Mouse (Mus musculus): ENCODE results near the gene Fnbp1. TPM values are rescaled to one million over a fixed set of nuclear protein-coding genes. Genes with fewer than 3 reads are reported as not detected.

Fnbp1 gene
- total RNA-seq, 4 experiments from 2014 or later: 4.1 to 10.0 (median 7.6) TPM

DNA sequence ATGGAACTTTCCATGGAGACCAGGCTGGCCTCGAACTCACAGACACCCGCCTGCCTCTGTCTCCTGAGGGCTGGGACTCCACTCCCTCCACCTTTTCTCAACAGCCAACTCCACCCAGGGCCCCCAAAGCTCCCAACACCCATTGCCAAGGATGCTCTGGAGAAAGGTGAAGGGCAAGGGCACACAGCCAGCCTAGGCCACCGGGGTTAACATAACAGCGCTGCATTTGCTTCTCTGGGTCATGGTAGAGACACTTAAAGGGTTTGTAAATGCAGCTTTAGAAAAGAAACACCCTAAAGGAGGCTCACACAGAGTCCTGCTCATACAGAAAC lies 72.7 kb downstream of the Fnbp1 start:
- DNase-seq (ENCODE audit: low spot score in 2 of 2): no peak

DNA sequence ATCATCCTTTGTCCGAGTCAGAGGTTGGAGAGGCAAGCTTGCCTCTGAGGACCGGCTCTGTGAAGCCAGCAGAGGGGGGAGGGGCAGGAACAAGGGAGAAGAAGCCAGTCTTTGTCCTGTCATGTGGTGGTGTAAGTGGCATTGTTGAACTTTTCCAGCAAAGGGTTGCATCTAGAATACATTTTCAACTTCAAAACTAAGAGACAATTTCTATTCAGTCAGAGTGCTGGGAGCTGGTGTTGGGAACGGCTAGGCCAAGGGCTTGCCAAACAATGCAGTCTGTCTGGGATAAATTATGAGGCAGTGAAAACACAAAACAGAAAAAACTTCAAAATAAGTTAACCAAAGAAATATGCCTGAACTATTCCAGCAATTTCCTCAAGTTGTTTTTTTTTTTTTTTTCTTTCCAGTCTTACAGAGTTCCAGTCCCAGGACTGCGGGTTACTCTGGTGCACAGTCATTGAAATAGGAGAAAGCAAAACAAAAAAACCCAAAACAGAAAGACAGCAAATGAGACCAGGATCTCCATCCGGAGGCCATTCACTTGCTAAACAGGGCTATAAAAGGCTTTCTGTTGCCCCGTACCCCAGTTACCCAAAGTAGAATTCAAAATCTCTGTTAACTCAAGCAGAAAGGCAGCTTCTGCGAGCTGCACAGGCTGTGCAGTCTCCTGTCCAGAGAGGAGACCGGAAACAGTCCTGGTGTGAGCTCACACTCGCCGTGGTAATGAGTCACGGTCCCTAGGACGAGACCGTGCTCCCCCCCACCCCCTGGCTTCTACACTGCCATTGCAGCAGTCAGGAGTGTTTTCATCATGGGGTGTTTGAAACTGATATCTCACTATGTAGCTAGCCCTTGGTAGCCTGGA lies 73.3 kb downstream of the Fnbp1 start:
- DNase-seq (ENCODE audit: low spot score in 2 of 2): no peak

DNA sequence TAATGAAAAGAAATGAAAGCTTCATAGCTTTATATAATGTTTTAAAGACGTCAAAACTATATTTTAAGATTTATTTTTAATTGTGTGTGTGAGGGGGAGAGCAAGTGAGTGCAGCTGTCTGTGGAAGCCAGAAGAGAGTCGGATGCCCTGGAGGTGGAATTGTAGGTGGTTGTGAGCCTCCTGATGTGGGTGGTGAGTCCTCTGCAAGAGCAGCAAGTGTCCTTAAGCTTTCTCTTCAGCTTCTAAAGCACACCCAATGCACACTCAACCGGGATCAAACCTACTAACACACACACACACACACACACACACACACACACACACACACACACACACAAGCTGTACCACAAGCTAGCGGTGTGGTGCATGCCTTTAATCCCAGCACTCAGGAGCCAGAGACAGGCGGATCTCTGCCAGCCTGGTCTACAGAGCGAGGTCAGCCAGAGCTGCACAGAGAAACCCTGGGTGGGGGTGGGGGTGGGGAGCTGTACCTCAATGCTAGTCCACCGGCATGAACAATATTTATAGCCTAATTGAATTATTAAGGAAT lies 74.0 kb downstream of the Fnbp1 start:
- no peak for DNase-seq (ENCODE audit: low spot score in 2 of 2)

DNA sequence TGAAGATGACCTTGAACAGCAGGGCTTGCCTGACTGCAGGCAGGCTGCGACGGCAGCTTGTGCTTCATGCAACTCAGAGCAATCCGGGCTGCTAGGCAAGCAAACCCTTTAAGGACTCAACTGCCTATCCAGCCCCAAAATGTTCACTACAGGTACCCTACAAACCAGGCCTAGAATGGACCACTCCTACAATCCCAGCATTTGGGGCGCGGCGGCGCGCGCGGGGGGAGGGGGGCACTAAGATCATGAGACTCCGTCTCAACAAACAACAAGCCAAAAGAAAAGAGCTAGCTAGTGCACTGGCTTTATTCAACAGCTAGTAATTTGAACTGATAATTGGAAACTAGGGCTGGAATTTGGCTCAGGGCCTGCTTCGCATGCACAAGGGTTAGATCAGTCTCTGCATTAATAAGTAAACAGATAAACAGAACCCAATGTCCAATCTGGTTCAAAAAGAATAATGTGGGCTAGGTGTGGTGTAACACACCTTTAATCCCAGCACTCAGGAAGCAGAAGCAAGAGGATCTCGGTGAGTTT lies 74.7 kb downstream of the Fnbp1 start:
- no peak for DNase-seq (ENCODE audit: low spot score in 2 of 2)

DNA sequence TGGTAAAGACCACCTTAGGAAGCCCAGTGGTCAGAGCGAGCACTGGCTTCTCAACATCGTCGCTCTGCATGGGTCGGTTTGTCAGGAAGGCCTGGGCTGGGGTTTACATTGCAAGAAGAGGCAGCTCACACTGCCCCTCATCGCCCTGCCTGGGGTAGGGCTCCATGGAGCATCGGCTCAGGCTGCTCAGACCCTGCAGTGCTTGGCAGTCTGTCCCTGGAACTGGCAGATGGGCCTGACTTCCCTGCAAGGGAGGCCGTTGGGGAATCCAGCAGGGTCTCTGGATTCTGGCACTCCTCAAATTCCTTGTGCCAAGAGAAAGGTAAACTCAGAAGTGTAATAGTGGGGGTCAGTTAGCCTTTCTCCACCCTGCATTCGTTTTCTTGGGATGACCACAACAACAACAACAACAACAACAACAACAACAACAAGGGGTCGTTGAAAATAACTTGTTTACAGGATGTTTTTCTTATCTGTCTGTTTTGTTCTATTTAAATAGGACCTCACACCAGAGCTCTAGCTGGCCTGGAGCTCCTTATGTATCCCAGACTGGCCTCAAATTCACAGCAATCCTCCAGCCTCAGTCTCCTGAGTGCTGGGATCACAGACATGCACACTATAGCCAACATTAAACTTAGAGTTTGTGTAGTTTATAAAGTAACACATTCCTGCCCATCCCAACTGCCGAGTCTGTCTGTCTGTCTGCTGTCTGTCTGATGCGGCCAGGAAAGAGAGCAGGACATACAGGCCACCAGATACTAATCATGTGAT lies 75.6 kb downstream of the Fnbp1 start:
- no peak for DNase-seq (ENCODE audit: low spot score in 2 of 2)

DNA sequence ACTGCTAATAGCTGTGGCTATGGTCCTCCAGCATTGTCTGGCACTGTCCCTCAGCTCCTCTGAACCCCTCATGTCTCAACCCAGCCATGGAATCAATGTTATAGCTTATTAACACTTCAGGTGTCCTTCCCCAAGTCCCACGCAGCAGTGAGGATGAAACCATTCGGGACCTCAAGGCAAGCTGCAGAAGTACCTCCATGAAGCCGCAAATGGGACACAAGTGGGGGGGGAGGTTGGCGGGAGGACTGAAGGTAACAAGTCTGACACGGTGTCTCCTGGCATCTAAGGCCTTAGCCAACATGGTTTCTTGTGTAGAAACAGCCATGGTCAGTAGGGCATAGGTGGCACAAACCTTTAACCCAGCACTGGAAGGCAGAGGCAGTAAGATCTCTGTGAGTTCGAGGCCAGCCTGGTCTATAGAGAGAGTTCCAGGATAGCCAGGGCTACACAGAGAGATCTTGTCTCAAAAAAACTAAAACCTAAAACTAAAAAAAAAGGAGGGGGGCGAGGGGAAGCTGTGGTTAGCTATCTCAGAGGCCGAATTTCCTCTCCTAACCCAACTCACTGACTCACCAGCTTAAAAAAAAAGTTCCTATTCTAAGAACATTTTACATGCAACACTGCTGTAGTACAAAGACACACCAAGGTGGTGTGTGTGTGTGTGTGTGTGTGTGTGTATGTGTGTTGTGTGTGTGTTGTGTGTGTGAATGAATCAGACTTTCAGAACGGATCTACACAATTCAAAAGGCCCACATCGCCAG lies 79.8 kb downstream of the Fnbp1 start:
- no peak for DNase-seq (ENCODE audit: low spot score in 2 of 2)

DNA sequence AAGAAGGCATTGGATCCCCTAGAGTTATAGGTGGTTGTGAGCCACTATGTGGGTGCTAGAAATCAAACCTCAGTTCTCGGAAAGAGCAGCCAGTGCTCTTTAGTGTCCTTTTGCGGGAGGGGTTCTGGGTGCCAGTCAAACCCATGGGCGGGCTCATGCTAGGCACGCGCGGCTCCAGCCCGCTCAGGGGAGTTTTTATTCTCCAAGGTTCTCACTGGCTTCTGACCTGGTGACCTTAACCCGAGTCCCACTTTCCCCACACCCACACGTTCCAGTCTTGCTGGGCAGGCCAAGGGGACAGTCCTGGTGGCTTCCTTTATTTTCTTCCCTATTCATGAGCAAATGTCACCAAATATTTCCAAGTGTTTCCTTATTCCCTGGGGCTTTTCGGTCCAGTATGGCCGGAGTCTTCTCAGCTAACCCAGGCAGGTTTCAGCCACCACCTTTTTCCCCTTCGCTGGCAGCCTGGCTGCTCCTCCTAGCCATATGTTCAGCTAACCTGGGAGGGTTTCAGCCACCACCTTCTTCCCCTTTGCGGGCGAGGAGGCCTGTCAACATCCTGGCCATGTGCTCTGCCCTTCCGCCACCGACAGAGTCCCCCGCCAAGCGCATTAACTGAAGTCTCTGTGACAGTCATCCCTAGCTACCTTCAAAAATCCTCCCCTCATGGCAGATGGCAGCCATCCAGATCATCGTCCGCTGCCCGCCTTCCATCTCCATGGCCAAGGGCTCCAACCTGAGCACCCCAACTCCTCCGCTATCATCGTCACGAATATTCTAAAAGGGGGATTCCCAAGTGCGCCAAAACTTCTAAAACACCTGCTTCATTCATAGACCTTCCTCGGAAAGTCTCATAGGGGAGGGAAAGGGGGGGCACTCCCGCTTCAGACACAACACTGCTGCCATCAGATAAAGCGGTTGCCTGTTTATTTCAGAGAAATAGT lies 80.7 kb downstream of the Fnbp1 start:
- DNase-seq (ENCODE audit: low spot score in 2 of 2): no peak

DNA sequence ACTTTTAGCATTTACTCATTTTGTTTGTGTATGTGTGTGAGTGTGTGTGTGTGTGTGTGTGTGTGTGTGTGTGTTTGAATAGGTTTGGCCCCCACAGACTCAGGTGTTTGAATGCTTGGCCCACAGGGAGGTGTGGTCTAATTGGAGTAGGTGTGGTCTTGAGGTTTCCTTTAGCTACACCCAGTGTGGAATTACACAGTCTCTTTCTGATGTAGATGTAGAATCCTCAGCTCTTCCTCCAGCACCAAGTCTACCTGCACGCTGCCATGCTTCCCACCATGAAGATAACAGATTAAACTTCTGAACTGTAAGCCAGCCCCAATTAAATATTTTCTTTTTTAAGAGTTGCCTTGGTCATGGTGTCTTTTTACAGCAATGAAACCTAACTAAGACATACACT lies 81.5 kb downstream of the Fnbp1 start:
- no peak for DNase-seq (ENCODE audit: low spot score in 2 of 2)

DNA sequence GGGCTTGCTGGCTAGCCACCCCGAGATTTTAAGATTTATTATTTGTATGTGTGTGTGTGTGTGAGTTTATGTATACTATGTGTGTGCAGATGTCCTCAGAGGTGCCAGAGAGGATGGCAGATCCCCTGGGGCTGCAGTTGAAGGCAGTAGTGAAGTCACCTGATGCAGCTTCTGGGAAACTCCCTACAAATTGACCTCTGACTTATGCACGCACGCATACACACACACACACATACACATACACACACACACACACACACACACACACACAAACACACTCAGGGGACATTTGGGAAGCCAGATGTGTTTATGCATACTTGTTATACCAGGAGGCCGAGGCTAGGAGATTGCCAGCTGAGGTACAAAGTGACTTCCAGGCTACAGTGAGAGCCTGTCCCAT lies 83.4 kb downstream of the Fnbp1 start:
- DNase-seq (ENCODE audit: low spot score in 2 of 2): no peak

DNA sequence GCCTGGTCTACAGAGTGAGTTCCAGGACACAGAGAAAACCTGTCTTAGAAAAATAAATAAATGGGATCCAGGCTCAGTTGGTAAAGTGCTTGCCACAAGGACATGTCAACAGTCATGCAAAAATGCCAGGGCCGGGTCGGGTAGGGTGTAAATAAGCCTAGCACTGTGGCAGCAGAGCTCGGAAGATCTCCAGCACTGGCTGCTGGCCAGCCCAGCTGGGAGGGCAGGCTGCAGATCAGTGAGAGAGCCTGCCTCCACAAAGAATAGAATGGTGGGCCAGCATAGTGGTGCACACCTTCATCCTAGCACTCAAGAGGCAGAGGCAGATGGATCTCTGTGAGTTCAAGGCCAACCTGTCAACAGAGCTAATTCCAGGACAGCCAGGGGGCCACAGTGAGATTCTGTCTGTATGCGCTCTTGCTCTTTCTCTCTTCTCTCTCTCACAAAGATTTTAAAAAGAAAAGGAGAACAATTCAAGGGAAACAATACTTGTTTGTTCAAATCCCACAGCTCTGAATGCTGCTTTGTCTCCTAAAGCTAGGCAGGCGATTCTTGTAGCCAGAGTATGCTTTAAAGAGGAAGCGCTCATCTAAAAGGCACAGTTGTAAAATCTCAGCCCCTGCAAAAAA lies 84.1 kb downstream of the Fnbp1 start:
- DNase-seq (ENCODE audit: low spot score in 2 of 2): no peak

DNA sequence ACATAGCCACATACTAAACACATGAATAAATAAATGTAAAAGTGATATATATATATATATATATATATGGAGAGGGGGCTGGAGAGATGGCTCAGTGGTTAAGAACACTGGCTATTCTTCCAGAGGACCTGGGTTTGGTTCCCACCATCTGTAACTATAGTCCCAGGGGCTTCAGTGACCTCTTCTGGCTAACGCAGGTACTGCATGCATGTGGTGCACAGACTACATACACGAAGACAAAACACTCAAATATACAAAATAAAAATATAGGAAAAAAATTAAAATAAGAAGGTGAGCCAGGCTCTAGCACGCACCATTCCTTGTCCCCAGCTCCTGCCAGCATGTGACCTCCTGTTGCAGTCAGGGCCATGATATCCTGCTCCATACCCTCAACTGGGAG lies 85.7 kb downstream of the Fnbp1 start:
- DNase-seq (ENCODE audit: low spot score in 2 of 2): no peak

DNA sequence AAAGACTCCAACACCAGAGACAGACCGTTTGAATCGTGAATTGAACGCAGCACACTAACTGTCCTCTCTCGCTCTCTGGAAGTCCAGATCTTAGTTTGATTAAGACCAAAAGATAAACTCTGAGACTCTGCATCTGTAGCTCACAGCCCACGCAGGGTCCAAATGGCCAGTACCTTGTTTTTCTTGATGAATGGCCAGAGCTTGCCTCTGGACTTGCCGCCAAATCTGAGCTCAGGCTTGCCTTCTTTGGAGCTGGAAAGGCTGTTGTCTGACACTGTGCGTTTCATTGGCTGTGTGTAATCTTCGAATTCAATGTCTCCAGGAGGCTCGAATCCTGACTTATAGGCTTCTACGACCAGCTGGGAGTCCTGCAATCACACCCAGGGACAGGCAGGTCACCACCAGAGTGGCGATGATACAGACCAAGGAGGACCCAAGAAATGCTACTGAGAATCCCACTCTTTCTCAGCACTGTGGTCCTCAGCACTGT lies 87.9 kb downstream of the Fnbp1 start:
- no peak for DNase-seq (ENCODE audit: low spot score in 2 of 2)

DNA sequence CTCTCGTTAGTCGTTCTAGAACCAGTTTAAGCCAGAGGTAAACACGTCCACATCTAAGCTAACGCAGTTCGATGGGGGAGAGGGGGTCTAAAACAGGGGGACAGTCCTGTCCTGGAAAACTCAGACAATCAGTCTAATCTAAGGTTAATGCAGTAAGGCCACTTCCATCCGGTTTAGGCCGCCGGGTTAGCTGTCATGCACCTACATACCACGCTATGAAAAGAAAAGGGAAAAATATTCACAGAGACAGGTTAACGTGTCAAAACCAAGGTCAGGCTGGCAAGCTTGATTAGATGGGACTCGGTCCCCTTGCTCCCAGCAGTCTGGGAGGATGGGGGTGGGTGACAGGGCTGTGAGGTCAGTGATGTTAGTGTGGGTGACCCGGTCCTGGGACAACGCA lies 88.4 kb downstream of the Fnbp1 start:
- no peak for DNase-seq (ENCODE audit: low spot score in 2 of 2)

DNA sequence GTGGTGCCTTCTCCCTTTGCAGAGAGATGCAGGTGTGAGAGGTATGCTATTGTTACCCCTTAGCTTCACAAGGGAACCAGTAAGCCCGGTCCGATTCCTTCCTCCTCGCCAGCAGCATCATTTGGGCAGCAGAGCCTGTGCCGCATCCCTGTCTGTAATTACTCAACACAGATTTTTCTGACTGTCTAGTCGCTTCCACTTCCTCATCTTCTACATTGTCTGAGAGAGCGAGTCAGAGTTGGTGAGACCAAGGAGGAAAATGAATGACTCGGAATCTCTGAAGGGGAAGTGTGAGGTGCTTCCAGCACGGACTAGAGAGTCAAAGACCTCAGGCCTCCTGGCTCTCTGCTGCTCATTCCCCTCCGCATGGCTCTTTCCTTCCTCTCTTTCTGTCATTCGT lies 89.4 kb downstream of the Fnbp1 start:
- no peak for DNase-seq (ENCODE audit: low spot score in 2 of 2)

DNA sequence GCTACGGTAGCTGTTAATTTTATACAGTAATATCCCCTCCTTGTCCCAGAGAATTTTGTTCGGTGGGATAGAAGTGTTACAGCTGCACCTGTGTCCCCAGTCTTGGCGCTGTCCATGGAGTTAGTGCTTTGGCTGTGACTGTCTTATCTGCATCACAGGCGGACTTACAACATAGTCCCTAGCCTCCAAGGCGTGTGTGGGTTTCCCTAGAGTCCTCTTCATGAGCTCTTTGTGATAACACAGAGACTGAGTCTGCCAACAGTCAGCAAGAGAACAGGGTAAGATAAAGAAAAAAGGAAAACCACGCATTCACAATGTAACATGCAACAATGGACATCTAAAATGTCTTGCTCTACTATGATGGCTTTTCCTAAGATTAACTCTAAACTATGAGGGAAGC lies 93.8 kb downstream of the Fnbp1 start:
- no peak for DNase-seq (ENCODE audit: low spot score in 2 of 2)

DNA sequence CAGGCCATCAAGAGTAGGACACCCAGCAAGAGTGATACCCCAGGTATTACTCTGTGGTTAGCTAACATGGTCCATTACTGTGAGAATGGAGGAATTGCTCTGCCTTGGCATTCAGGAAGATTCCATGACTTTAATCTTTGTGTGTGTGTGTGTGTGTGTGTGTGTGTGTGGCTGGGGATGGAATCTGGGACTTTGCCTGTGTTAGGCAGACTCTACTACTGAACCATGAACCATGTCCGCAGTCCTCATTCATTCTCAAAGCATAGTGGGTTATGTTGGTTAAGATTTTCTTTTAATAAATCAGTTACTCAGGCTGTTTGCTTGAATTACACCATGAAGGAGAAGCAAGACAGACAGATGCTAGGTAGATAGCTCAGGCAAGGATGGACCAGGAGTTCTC lies 98.0 kb downstream of the Fnbp1 start:
- no peak for DNase-seq (ENCODE audit: low spot score in 2 of 2)

DNA sequence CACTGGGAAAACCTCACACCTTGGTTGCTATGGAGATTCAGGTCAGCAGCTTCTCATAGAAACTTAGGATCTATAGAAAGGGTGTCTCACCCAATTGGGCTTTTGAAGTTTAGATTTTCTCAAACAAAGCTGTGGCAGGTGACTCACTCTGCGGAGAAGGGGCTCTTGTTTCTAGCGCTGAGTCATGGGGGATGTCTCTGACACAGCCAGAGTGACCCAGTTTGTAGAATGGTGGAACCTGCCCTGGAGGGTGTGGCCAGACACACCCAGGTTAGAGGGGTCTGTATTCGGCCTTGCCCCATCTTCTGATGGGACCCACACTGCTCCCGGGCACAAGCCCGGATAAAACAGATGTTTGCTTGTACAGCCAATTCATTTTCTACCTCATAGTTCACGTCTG lies 98.9 kb downstream of the Fnbp1 start:
- no peak for DNase-seq (ENCODE audit: low spot score in 2 of 2)

DNA sequence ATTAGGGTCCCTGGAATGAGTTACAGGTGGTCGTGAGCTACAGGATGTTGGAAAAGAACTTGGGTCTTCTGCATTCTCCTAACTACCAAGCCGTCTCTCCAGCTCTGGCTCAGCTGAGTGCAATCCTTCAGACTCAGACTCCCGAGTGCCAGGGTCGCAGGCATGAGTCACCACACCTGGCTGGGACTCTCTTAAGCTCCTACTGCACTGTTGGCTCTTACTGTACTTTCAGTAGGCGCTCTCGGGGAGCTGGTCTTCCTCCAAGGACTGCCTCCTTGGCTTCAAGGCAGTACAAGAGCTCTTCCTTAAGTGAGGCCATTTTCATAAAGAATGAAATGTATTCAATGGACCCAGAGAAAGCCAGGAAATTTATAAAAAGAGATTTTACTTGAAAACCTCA lies 100.4 kb downstream of the Fnbp1 start:
- no peak for DNase-seq (ENCODE audit: low spot score in 2 of 2)

DNA sequence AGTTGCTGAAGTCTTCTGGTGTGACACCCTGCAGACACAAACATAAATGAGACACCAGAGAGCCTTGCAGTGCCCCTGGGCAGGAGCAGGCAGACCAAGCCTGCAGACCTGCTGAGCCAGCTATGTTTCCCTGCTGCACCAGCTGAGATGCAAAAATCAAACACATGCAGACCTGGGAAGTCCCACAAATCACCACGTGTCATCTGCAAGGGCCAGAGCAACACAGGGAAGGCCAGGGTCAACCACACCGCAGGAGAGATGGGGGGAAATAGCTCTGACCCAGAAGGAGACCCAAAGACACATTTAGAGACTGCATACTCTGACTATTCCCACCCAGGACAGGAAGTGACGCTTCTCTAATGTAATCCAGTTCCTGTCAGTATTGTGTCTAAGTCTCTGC lies 101.3 kb downstream of the Fnbp1 start:
- DNase-seq (ENCODE audit: low spot score in 2 of 2): no peak

DNA sequence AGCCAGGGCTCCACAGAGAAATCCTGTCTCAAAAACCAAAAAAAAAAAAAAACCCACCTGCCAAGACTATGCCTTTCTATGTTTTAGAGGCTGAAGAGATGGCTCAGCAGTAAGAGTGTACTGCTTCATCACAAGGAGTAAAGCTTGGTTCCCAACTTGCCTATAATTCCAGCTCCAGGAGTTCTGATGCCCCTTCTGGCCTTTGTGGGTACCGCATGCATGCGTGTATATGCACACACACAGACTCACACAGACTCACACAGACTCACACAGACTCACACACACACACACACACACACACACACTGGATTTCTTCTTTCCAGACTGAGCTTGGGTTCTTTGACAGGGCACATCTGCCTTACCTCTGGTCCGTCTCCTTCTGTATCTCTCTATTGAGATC lies 101.8 kb downstream of the Fnbp1 start:
- no peak for DNase-seq (ENCODE audit: low spot score in 2 of 2)
